Mouse (Mus musculus): ENCODE measurements around the gene Kmt2d. TPM values are rescaled to one million over a fixed set of nuclear protein-coding genes. Genes with fewer than 3 reads are reported as not detected.

Gene Kmt2d
- total and polyA plus RNA-seq, 3 experiments = 4.8 to 22.7 (median 14.1) TPM

DNA sequence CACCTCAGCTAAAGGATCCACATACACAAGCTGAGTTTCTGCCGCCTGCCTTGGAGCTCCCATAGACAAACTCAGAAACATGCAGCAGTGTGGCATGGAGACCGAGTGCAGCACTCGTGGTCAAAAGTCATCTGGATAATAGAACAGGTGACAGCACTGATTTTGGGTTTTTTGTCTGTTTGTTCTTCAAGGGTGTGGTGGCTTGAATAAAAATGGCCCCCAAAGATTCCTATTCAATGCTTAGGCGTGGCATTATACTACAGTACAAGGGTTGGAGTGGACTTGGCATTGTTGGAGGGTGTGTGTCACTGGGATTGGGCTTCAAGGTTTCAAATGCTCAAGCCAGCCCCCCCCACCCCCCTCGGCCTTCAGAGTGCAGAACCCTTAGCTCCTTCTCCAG, 48.9 kb downstream of the Kmt2d start:
- dilution Hi-C loops (cut with MboI; ENCODE audit: extremely low pct_ligation_motif_present, extremely low pct_unique_long_range_greater_than_20kb, low sequenced_read_pairs) (no loop called here), in situ Hi-C loops (cut with MboI; ENCODE audit: low pct_ligation_motif_present, low pct_unique_long_range_greater_than_20kb, low sequenced_read_pairs) (no loop called here)
- H3K4me3 ChIP-seq (replicated peaks in 1 of 3; ENCODE audit: low read depth in 2 of 3, low read length in 2 of 3, poor library complexity in 1 of 3) = no peak overlapping the region
- H3K9ac ChIP-seq (ENCODE audit: insufficient read depth, low read depth) = no peak overlapping the region
- no peaks in the 10 kb centered on the region for H3K27me3 ChIP-seq (replicated peaks)
- DNase-seq (ENCODE audit: extremely low read depth) = no peak
- H3K4me2 ChIP-seq (ENCODE audit: insufficient read depth, low read depth, poor library complexity, severe bottlenecking) = no peak overlapping the region
- H3K4me1 ChIP-seq (ENCODE audit: control insufficient read depth in 1 of 2, insufficient read depth in 2 of 2) = peaks cover 0 to 16% of the 10 kb centered on the region in 2 experiments; a peak in 2 of 4 replicates
- peaks cover 15 to 82% of the 10 kb centered on the region in 2 experiments for H3K36me3 ChIP-seq (replicated peaks in 1 of 2; ENCODE audit: control insufficient read depth in 1 of 2, insufficient read depth in 1 of 2, low read length in 1 of 2)
- no peak for TF ChIP-seq GABPA (IDR thresholded peaks at IDR 0.05; ENCODE audit: insufficient replicate concordance, low read depth, low read length)
- TF ChIP-seq EP300 (IDR thresholded peaks at IDR 0.05; ENCODE audit: low read length) = no peak
- no peak for TF ChIP-seq NRF1 (IDR thresholded peaks at IDR 0.05; ENCODE audit: low read depth, low read length)
- TF ChIP-seq RAD21 (IDR thresholded peaks at IDR 0.05; ENCODE audit: low read depth, low read length) = no peak
- TF ChIP-seq ELF1 (IDR thresholded peaks at IDR 0.05; ENCODE audit: low read depth, low read length) = no peak
- no peak for TF ChIP-seq NELFE (IDR thresholded peaks at IDR 0.05; ENCODE audit: low read depth, low read length)
- no peak for TF ChIP-seq UBTF (IDR thresholded peaks at IDR 0.05; ENCODE audit: low read depth, low read length)
- no peak for TF ChIP-seq MXI1 (IDR thresholded peaks at IDR 0.05; ENCODE audit: low read depth, low read length)
- no peak for TF ChIP-seq USF1 (IDR thresholded peaks at IDR 0.05; ENCODE audit: low read depth, low read length)
- no peak for TF ChIP-seq ZNF384 (IDR thresholded peaks at IDR 0.05; ENCODE audit: low read depth, low read length)
- no peak for TF ChIP-seq ETS1 (conservative IDR thresholded peaks at IDR 0.05; ENCODE audit: low read depth, low read length)
- no peak for TF ChIP-seq IRF4 (IDR thresholded peaks at IDR 0.05; ENCODE audit: low read depth, low read length)
- no peak for TF ChIP-seq CTCF (conservative IDR thresholded peaks at IDR 0.05 in 1 of 2, IDR thresholded peaks at IDR 0.05 in 1 of 2; ENCODE audit: low read depth in 2 of 2, low read length in 2 of 2)
- TF ChIP-seq SIN3A (IDR thresholded peaks at IDR 0.05; ENCODE audit: low read length) = no peak
- TF ChIP-seq HCFC1 (IDR thresholded peaks at IDR 0.05; ENCODE audit: low read depth, low read length) = no peak
- no peak for TF ChIP-seq KAT2A (IDR thresholded peaks at IDR 0.05; ENCODE audit: insufficient replicate concordance, low read length)
- H3K9me3 ChIP-seq (replicated peaks; ENCODE audit: low read length) = no peaks in the 10 kb centered on the region
- H3K79me2 ChIP-seq (replicated peaks; ENCODE audit: control insufficient read depth, extremely low read depth, insufficient read depth, poor library complexity, severe bottlenecking) = no peaks in the 10 kb centered on the region
- H3K27ac ChIP-seq (ENCODE audit: insufficient read depth, low read depth) = no peak overlapping the region

DNA sequence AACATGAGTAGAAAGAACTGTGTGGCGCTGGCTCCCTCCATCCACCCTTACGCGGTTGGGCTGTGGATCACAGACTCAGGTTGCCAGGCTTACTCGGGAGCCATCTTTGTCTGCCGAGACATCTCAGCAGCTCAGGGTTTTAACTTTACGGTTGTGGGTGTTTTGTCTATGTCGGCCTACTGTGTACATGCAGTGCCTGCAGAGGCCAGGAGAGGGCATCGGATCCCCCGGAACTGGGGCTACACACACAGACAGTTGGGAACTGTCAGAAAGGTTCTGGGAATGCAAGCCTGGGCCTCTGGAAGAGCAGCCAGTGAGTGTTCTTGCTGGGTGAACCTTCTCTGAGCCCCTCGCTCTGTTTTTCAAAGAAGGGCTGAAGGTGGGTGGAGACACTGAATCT, 49.6 kb downstream of the Kmt2d start:
- DNase-seq (ENCODE audit: extremely low read depth) = peak; percentile 38
- H3K36me3 ChIP-seq (replicated peaks in 1 of 2; ENCODE audit: control insufficient read depth in 1 of 2, insufficient read depth in 1 of 2, low read length in 1 of 2) = peaks cover 15 to 82% of the 10 kb centered on the region in 2 experiments
- dilution Hi-C loops (cut with MboI; ENCODE audit: extremely low pct_ligation_motif_present, extremely low pct_unique_long_range_greater_than_20kb, low sequenced_read_pairs) = no loop called here

More for the DNA sequence above, 49.6 kb downstream of the Kmt2d start:
- Histone ChIP-seq H3K9me3 (replicated peaks; ENCODE audit: low read length) (no peaks in the 10 kb centered on the region), H3K9ac (ENCODE audit: insufficient read depth, low read depth) (no peak overlapping the region), H3K4me2 (ENCODE audit: insufficient read depth, low read depth, poor library complexity, severe bottlenecking) (no peak overlapping the region), H3K4me1 (ENCODE audit: control insufficient read depth in 1 of 2, insufficient read depth in 2 of 2) (peaks cover 0 to 16% of the 10 kb centered on the region in 2 experiments; a peak in 2 of 4 replicates), H3K79me2 (replicated peaks; ENCODE audit: control insufficient read depth, extremely low read depth, insufficient read depth, poor library complexity, severe bottlenecking) (no peaks in the 10 kb centered on the region), H3K27me3 (replicated peaks) (no peaks in the 10 kb centered on the region), H3K4me3 (replicated peaks in 1 of 3; ENCODE audit: low read depth in 2 of 3, low read length in 2 of 3, poor library complexity in 1 of 3) (no peak overlapping the region), H3K27ac (ENCODE audit: insufficient read depth, low read depth) (no peak overlapping the region)
- in situ Hi-C loops (cut with MboI; ENCODE audit: low pct_ligation_motif_present, low pct_unique_long_range_greater_than_20kb, low sequenced_read_pairs) = no loop called here
- TF ChIP-seq CTCF (conservative IDR thresholded peaks at IDR 0.05 in 1 of 2, IDR thresholded peaks at IDR 0.05 in 1 of 2; ENCODE audit: low read depth in 2 of 2, low read length in 2 of 2) = peak; percentile 41 to 67; a peak in 3 of 4 replicates
- no peak for TF ChIP-seq JUND (conservative IDR thresholded peaks at IDR 0.05; ENCODE audit: low read depth, low read length)
- peak; percentile 29; the same call in 1 of the 2 replicates for TF ChIP-seq SMC3 (IDR thresholded peaks at IDR 0.05; ENCODE audit: low read depth, low read length)
- TF ChIP-seq SIN3A (IDR thresholded peaks at IDR 0.05; ENCODE audit: low read length) = no peak
- no peak for TF ChIP-seq MAFK (IDR thresholded peaks at IDR 0.05; ENCODE audit: insufficient replicate concordance, low read length)
- TF ChIP-seq RAD21 (IDR thresholded peaks at IDR 0.05; ENCODE audit: low read depth, low read length) = peak; percentile 34
- TF ChIP-seq GABPA (IDR thresholded peaks at IDR 0.05; ENCODE audit: insufficient replicate concordance, low read depth, low read length) = no peak
- TF ChIP-seq MEF2A (IDR thresholded peaks at IDR 0.05; ENCODE audit: borderline replicate concordance, low read depth, low read length) = no peak
- peak; percentile 85 for TF ChIP-seq ZKSCAN1 (IDR thresholded peaks at IDR 0.05; ENCODE audit: borderline replicate concordance, low read depth, low read length)
- no peak for TF ChIP-seq RCOR1 (conservative IDR thresholded peaks at IDR 0.05; ENCODE audit: low read depth, low read length)
